Mouse (Mus musculus) adrenal gland, postnatal 4 days (tissue): ENCODE measurements around the gene Bmp5. TPM values are rescaled to one million over a fixed set of nuclear protein-coding genes. Genes with fewer than 3 reads are reported as not detected.
"Not testable (repeated sequence)": the region's sequence is repeated elsewhere in the genome, so short reads cannot be mapped to it uniquely, and the experiment has no call there.

Experiments
- DNase-seq, 2 experiments: peaks; one replicate each; pipeline ENCODE4 v3.0.0; 2021 to 2022; ENCODE audit warnings: low spot score in 2 of 2, mixed read lengths in 2 of 2
- long read RNA-seq, 2 experiments: library from polyadenylated mRNA; stranded (forward); transcript quantifications; one replicate each; pipeline ENCODE4 v2.0.0; 2021
- total RNA-seq, 2 experiments: library from RNA; stranded (reverse); gene quantifications; 2 replicates each; pipeline ENCODE4 v1.2.3; 2021

Bmp5 gene
- total RNA-seq = 10 to 100 TPM in 1 of 2 experiments, 1 to 10 TPM in 1; 8.3 to 12.7 TPM
- long read RNA-seq, experiment 1, partial matches to known transcripts = 0 of 1 reads
- long read RNA-seq, experiment 1, other reads (novel, unspliced or antisense) = 1 of 1 reads
- long read RNA-seq, experiment 2, transcript Bmp5-201 (7 exons, 3,822 nt) = major isoform, 6 of 8 reads
- long read RNA-seq, experiment 2, partial matches to known transcripts = 0 of 8 reads
- long read RNA-seq, experiment 2, other reads (novel, unspliced or antisense) = 2 of 8 reads

- no peak for DNase-seq
Measured at GRCm38 (mm10) chr9:75775129-75775845, at the start of gene Bmp5. Gene Bmp5, plus strand, starts transcription at chr9:75775364.

DNA sequence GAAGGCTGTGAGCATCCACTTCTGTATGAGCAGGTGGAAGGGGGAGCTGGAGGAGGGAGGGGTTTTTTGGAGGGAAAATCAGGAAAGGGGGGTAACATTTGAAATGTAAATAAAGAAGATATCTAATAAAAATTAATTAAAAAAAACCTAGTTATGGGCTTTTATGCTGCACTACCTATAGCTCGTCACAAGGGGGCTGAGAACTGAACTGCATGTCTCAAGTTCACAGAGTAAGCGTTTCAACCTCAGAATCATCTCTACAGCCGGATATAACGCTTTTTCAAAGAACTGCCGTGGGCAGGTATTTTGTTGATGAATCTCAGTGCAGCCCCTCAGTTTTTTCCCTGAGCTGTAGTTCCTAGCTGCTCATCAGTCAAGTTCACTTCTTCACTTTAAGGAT, 15.1 kb upstream of the Bmp5 start:
- no peak for DNase-seq

DNA sequence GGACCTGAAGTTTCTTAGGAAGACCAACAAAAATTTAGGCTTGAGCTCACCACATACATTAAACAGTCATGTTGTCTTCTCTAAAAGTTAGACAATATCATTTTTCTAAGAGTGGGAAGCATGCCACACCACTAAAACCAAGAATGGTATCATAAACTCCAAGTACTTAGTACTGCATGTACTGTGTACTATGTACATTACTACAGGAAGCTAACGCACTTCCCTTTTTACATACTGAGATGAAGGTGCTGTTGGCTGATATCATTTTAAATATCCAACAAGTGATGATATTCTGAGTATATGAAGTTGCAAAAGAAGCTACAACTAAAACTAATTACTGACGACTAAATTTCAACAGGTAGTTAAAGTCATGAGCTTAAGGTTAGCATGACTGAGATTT, 13.6 kb upstream of the Bmp5 start:
- no peak for DNase-seq

GRCm38 (mm10) chr9:75762487-75762886, 12.7 kb upstream of the Bmp5 start:
- DNase-seq = no peak

DNA sequence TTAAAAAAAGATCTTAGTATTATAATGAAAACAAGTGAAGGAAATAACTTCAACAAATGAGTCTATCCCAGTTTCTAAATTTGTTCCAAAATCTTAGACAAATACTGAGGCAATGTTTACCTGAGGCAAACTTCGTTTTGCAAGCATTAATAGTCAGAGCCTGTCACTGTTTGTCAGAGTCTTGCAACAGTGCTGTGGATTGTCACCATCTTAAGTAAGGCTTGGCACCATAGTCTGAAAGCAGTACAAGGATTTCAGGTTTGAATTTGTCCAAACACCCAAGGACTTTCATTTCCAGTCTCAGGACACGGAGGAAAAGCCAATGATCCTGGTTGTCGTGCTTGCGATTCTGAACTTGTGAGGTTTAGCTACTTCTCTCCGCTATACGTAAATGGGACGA, 10.4 kb upstream of the Bmp5 start:
- DNase-seq = no peak

DNA sequence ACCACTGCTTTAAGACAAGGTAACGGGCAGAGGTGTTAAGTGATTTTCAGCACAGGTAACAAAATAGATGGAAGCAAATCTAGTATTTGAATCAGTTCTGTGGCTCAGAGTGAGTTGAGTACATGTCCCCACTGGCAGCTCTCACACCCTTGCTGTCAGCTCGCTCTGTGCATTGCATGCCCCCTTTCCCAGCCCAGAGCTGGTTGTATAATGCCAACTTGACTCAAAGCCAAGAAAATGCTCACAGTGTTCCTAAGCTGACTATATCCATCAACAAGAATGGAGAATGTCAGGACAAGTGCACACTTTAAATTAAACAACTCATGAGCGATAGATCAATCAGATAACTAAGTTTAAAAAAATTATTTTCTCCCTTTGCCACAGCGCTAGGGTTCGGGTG, 8.6 kb upstream of the Bmp5 start:
- no peak for DNase-seq

- no peak for DNase-seq
Measured at GRCm38 (mm10) chr9:75769042-75769441, 6.1 kb upstream of the Bmp5 start.

GRCm38 (mm10) chr9:75776153-75776552, 989 bp downstream of the Bmp5 start:
- no peak for DNase-seq

DNA sequence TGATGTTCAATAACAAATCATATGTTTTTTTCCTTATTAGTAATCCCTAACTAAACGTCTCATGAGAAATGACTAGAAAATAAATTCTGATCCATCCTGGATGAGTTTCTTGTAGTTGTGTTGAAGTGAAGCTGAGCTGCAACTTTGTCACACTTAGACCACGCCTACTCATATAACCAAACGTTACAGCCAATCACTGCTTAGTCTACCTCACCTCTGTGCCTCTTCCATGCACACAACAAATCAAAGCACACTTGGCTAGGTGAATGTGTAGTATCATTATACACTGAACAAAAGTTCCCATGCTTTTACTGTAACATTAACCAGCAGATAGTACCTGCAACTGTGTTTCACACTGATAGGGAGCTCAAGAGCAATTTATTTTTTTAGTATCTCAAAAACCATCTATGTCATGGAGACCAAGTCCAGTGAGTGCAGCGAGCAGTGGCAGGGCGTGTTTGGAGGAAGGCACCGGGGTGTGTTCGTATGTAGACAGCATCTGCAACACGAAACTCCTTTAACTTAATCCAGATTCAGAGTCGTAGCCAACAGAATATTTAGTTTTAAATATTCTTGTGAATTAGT, 3.7 kb downstream of the Bmp5 start:
- DNase-seq = no peak

DNA sequence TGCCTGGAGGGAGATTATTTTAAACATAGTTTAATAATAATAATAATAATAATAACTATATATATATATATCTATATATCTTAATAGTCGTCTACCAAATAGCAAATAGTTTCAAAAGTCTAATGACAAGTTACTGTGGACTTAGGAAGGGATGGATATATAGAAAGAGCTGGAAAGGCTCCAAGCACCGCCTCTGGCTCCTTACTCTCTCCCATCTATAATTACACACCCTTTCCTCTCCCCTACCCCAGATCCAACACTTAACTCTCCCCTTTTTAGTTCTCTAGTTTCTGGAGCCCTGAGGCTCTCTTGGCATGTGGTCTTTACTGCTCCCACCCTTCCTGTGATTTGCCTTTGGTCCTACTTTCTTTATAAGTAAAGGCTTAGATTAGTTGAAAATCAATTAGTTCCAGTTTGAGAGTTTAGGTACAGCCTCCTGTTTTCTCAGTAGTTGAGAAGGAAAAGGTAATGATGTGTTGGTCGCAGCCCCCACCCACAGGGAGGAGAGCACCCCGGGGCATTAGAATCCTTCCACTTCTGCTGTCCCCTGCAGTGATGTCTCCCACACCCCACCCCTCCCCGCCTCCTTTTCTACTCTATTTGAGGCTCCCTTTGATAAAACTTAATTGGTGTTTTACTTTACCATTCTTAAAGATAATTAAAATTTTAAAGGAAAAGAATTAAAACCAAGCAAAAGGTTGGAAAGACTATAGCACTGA, 5.6 kb downstream of the Bmp5 start:
- no peak for DNase-seq

GRCm38 (mm10) chr9:75781600-75781999, 6.4 kb downstream of the Bmp5 start:
- no peak for DNase-seq

DNA sequence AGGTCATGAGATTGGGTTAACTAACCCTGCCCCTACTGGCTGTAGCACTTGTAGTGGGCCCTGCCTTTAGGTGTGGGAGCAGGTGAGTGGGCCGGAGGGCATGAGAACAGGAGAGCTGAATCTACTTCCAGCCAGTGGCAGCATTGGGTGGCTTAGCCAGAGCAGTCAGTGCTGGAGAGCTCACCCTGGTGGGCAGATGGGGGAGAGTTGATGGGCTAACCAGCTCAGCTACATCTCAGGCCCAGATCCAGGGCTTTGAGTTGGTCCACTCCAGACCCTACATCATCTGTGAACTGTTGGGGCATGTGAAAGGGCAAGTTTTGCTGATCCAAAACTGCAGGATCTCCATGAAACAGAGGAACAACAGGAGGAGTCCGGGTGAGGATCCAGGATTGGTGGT, 8.4 kb downstream of the Bmp5 start:
- DNase-seq = no peak

GRCm38 (mm10) chr9:75785959-75786358, 10.8 kb downstream of the Bmp5 start:
- DNase-seq = no peak

DNA sequence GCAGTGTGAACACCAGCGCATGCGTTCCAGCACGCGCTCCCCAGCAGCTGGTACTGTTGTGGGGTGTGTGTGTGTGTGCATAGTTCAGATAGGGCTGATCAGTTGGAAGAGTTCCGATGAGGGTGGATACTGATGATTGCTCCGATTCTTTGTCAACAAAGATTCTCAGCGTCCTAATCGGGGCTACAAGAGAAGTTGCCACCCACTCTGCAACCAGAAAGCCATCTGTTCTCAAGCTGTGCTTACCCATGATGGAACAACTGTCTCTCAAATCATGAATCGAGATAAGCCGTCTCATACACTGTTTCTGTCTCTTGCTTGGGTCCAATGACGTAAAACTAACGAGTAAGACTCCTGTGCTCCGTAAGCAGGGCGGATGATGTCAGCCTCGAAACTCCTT, 12.0 kb downstream of the Bmp5 start:
- no peak for DNase-seq

GRCm38 (mm10) chr9:75789879-75790428, 14.8 kb downstream of the Bmp5 start:
- peak in 1 of 2 experiments; percentile 16 for DNase-seq

DNA sequence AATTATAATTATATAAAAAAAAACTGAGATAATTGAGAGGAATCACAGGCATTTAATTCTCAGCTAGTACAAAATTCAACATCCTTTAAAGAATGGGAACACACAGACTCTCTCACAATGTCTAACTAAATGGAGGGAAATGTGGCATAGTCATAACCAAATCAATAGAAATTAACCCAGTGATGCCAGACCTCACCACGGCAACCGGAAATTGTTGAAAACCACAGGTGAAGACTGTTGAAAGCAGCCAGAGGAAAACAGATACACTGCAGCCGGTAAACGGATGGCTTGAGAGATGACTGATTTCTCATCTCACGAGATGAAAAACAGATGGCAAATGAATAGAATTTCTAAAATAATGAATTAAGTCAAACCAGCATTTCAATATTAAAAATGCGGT, 29.8 kb downstream of the Bmp5 start:
- no peak for DNase-seq

- DNase-seq = not testable (repeated sequence)
Measured at GRCm38 (mm10) chr9:75808179-75808578, 33.0 kb downstream of the Bmp5 start.

- no peak for DNase-seq
Measured at GRCm38 (mm10) chr9:75808659-75809058, 33.5 kb downstream of the Bmp5 start.

GRCm38 (mm10) chr9:75815161-75815560, 40.0 kb downstream of the Bmp5 start:
- no peak for DNase-seq

DNA sequence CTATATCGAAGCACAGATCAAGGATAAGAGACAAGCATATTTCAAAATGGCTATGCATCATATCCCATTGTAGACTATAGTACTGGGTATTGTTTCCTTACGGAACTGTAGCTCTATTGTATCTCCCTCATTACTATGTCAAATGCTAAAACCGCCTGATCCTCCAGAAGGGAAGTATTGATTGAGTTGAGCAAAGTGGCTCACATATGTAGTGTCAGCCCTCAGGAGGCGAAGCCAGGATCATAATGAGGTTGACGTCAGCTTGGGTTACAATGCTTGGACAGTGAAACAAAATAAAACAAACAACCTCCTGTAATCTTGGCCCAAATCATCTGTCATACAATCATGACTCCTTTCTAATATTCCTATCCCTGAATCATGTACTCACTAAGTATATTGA, 43.2 kb downstream of the Bmp5 start:
- no peak for DNase-seq

- DNase-seq = no peak
Measured at GRCm38 (mm10) chr9:75832468-75832867, 57.3 kb downstream of the Bmp5 start.
